Mouse (Mus musculus) MEL (cell line): ENCODE data around the gene Zpr1. TPM values are rescaled to one million over a fixed set of nuclear protein-coding genes. Genes with fewer than 3 reads are reported as not detected.

Experiments
- DNase-seq: peaks from one replicate; pipeline ENCODE4 v3.0.0; 2011; ENCODE audit warnings: low read depth, low spot score
- H3K27ac ChIP-seq: 2 replicates; pipeline ENCODE4 v1.5.1; 2012; ENCODE audit warnings: low read depth, mild to moderate bottlenecking, control low read depth, low read length, moderate library complexity; ENCODE audit not compliant: control insufficient read depth
- H3K27me3 ChIP-seq, 2 experiments: fragments of 150-350 bp in 1 of 2; sonication (generic) in 1 of 2; 2 replicates each; pipeline ENCODE4 v1.6.1; 2012; ENCODE audit warnings: low read length in 2 of 2, mild to moderate bottlenecking in 2 of 2, improper control_type of control experiment in 1 of 2, moderate library complexity in 1 of 2; ENCODE audit not compliant: insufficient read depth in 2 of 2, control insufficient read depth in 1 of 2
- H3K36me3 ChIP-seq, 2 experiments: 2 replicates each; pipeline ENCODE4 v1.6.1; 2012 to 2014; ENCODE audit warnings: low read length in 2 of 2, improper control_type of control experiment in 1 of 2, inconsistent platforms in 1 of 2, mild to moderate bottlenecking in 1 of 2; ENCODE audit not compliant: insufficient read depth in 2 of 2, control insufficient read depth in 1 of 2
- H3K4me1 ChIP-seq, 2 experiments: fragments of 150-350 bp in 1 of 2; sonication (generic) in 1 of 2; 2 replicates each; pipeline ENCODE4 v1.6.1; 2012; ENCODE audit warnings: low read length in 2 of 2, improper control_type of control experiment in 1 of 2, mild to moderate bottlenecking in 1 of 2; ENCODE audit not compliant: insufficient read depth in 2 of 2, control insufficient read depth in 1 of 2
- H3K4me3 ChIP-seq, 2 experiments: fragments of 150-350 bp in 1 of 2; sonication (generic) in 1 of 2; 2 replicates each; pipeline ENCODE4 v1.5.1; 2012; ENCODE audit warnings: low read depth in 2 of 2, low read length in 2 of 2, mild to moderate bottlenecking in 2 of 2, moderate library complexity in 2 of 2, control low read depth in 1 of 2, improper control_type of control experiment in 1 of 2; ENCODE audit not compliant: control insufficient read depth in 1 of 2, insufficient read depth in 1 of 2
- H3K79me2 ChIP-seq: 2 replicates; pipeline ENCODE4 v1.6.1; 2012; ENCODE audit warnings: mild to moderate bottlenecking, low read length, moderate library complexity; ENCODE audit not compliant: control insufficient read depth, poor library complexity, insufficient read depth
- H3K9ac ChIP-seq: 2 replicates; pipeline ENCODE4 v1.6.1; 2012; ENCODE audit warnings: low read depth, mild to moderate bottlenecking, control low read depth, low read length, moderate library complexity; ENCODE audit not compliant: control insufficient read depth, poor library complexity, severe bottlenecking
- H3K9me3 ChIP-seq: fragments of 150-350 bp; sonication (generic); replicated peaks from 2 replicates; pipeline ENCODE4 v1.6.1; 2012; ENCODE audit warnings: mild to moderate bottlenecking, low read length, improper control_type of control experiment, moderate library complexity; ENCODE audit not compliant: insufficient read depth
- CTCF ChIP-seq, 3 experiments: IDR thresholded peaks in 2 of 3; conservative IDR thresholded peaks in 1 of 3; 2 replicates each; pipeline ENCODE4 v1.5.1; 2011 to 2012; ENCODE audit warnings: low read length in 3 of 3, low read depth in 2 of 3, mild to moderate bottlenecking in 2 of 3, improper control_type of control experiment in 1 of 3, inconsistent platforms in 1 of 3, mixed read lengths in 1 of 3, moderate library complexity in 1 of 3; ENCODE audit not compliant: control insufficient read depth in 1 of 3, insufficient read depth in 1 of 3, poor library complexity in 1 of 3, severe bottlenecking in 1 of 3
- ELF1 ChIP-seq: IDR thresholded peaks from 2 replicates; pipeline ENCODE4 v1.6.1; 2014; ENCODE audit warnings: low read depth, mild to moderate bottlenecking, inconsistent platforms, low read length, improper control_type of control experiment, moderate library complexity
- EP300 ChIP-seq, 2 experiments: IDR thresholded peaks; 2 replicates each; pipeline ENCODE4 v1.6.1; 2011; ENCODE audit warnings: improper control_type of control experiment in 2 of 2, low read length in 2 of 2, low read depth in 1 of 2, mild to moderate bottlenecking in 1 of 2
- ETS1 ChIP-seq: IDR thresholded peaks from 2 replicates; pipeline ENCODE4 v1.6.1; 2012; ENCODE audit warnings: low read depth, mild to moderate bottlenecking, inconsistent platforms, low read length, improper control_type of control experiment, moderate library complexity
- GABPA ChIP-seq: IDR thresholded peaks from 2 replicates; pipeline ENCODE4 v1.6.1; 2012; ENCODE audit warnings: low read depth, mild to moderate bottlenecking, inconsistent platforms, low read length, improper control_type of control experiment, moderate library complexity
- GATA1 ChIP-seq: IDR thresholded peaks from 2 replicates; pipeline ENCODE4 v1.6.1; 2011; ENCODE audit warnings: low read depth, low read length, improper control_type of control experiment
- JUND ChIP-seq: IDR thresholded peaks from 2 replicates; pipeline ENCODE4 v1.6.1; 2011; ENCODE audit warnings: low read depth, mild to moderate bottlenecking, improper control_type of control experiment, low read length
- MAFK ChIP-seq: IDR thresholded peaks from 2 replicates; pipeline ENCODE4 v1.6.1; 2011; ENCODE audit warnings: low read depth, mild to moderate bottlenecking, low read length, improper control_type of control experiment, borderline replicate concordance
- MYB ChIP-seq: IDR thresholded peaks from 2 replicates; pipeline ENCODE4 v1.6.1; 2011; ENCODE audit warnings: mild to moderate bottlenecking, low read depth, low read length, improper control_type of control experiment
- NELFE ChIP-seq: IDR thresholded peaks from 2 replicates; pipeline ENCODE4 v1.6.1; 2011; ENCODE audit warnings: low read depth, low read length, improper control_type of control experiment
- NRF1 ChIP-seq: IDR thresholded peaks from 2 replicates; pipeline ENCODE4 v1.6.1; 2014; ENCODE audit warnings: low read depth, mild to moderate bottlenecking, inconsistent platforms, low read length, improper control_type of control experiment, moderate library complexity; ENCODE audit not compliant: poor library complexity, insufficient read depth, severe bottlenecking
- POLR2AphosphoS2 ChIP-seq: IDR thresholded peaks from 2 replicates; pipeline ENCODE4 v1.6.1; 2011; ENCODE audit warnings: low read length, improper control_type of control experiment
- RAD21 ChIP-seq: IDR thresholded peaks from 2 replicates; pipeline ENCODE4 v1.6.1; 2011; ENCODE audit warnings: mild to moderate bottlenecking, low read depth, low read length, improper control_type of control experiment
- RCOR1 ChIP-seq: IDR thresholded peaks from 2 replicates; pipeline ENCODE4 v1.6.1; 2012; ENCODE audit warnings: low read depth, mild to moderate bottlenecking, inconsistent platforms, low read length, improper control_type of control experiment
- TBP ChIP-seq: IDR thresholded peaks from 2 replicates; pipeline ENCODE4 v1.8.0; 2011; ENCODE audit warnings: low read depth, low read length, improper control_type of control experiment
- USF1 ChIP-seq: IDR thresholded peaks from 2 replicates; pipeline ENCODE4 v1.6.1; 2014; ENCODE audit warnings: low read depth, mild to moderate bottlenecking, inconsistent platforms, low read length, improper control_type of control experiment, moderate library complexity
- polyA plus RNA-seq, 2 experiments: library from polyadenylated mRNA; stranded (reverse) in 1 of 2; unstranded in 1 of 2; fragments of >175 nt in 1 of 2; fragments of >200 nt in 1 of 2; gene quantifications; 2 replicates each; pipeline versions ENCODE4 v1.2.1 to v1.2.4; 2012; ENCODE audit warnings: low replicate concordance in 2 of 2, low read depth in 1 of 2; ENCODE audit not compliant: insufficient read length in 2 of 2, insufficient read depth in 1 of 2, missing spikeins in 1 of 2
- total RNA-seq: library from RNA; depleted of rRNA; stranded (reverse); fragments of 300-350 nt; gene quantifications from 2 replicates; pipeline ENCODE4 v1.2.3, GENCODE M21; 2012

Zpr1 gene
- total and polyA plus RNA-seq, 3 experiments = 99.7 to 171 TPM; not detected in 1

DNA sequence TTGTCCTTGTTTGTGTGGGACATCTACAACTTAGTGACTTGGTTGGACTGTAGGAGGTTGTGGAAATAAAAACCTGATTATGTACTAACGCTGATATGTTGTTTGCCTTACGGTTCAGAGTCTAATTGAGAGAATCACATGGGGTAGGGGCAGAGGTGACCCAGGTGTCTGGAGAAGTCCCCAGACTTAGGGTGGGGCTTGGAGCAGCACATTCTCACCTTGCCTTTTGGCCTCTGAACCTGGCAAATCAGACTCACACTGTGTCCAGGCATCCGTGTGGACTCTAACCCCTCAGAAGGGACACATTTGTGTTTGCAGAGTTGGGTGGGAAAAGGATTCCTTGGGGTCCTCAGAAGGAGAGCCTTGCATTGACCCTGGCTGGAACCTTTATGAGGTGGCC, 48.8 kb upstream of the Zpr1 start (continued):
- no peak for TF ChIP-seq NRF1

DNA sequence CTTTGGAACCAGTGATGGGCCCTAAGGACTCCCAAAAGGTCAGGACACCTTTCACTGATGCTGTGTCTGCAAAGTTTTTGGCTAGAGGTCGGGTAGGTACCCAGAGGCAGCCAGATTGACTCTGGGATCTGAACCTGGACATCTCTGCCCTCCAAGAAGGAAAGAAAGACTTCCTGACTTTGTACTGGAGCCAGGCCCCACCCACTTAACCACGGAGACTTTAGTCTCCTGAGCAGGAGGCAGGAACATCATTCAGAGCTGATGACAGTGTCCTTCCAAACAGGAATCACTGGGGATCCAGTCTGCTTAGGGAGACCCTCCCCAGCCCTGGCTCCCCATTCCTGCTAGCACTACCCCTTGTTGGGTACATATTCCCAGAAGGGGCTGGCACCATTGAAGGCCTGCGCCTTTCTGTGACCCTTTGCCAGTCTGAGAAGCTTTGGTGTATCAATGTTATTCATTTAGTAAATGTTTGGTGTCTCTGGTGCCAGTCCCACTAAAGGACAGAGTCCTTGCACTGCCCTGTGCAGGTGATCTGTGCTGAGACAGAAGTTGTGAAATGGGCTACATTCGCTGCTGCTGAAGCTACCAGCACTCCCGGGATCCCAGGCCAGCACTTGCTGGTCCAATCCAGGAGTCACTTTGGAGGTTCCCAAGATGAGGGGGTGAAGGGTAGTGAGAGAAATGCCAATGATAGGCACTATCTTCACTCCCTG, 47.8 kb upstream of the Zpr1 start:
- Histone ChIP-seq H3K27ac (no peak overlapping the region; the same call in 1 of the 2 replicates), H3K79me2 (no peaks in the 10 kb centered on the region; the same call in 1 of the 2 replicates), H3K36me3 (peaks cover 3 to 24% of the 10 kb centered on the region in 2 experiments)

DNA sequence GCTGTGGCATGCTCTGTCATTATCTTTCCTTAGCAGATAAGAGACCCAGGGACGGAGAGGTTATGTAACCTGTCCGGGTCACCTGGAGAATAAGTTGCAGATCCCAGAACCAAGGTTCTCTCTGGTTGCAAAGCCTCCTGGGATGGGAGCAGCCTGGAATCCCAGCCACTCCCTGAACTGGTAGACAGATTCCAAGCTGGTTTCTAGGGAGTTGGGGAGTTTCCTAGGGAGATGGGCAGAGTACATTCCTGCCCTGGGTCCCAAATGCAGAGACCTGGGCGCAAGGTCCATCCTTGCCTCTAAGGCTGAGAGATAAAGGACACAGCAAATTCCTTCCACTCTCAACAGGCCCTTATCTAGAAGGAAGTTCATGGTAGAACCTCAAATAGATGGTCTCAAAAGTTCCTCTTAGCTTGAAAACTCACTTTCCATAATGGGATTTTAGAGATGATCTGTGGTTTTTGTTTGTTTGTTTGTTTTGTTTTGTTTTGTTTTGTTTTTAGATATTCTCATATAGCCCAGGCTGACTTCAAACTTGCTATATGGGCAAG, 45.7 kb upstream of the Zpr1 start:
- no peaks in the 10 kb centered on the region for H3K9me3 ChIP-seq
- TF ChIP-seq MAFK = no peak
- peak; percentile 9; the same call in 1 of the 2 replicates for TF ChIP-seq ETS1
- TF ChIP-seq JUND = no peak
- peak; percentile 18 to 61; a peak in 3 of 4 replicates for TF ChIP-seq EP300 (IDR thresholded peaks at IDR 0.05; ENCODE audit: low read depth in 1 of 2, low read length in 2 of 2)
- no peak for TF ChIP-seq ELF1
- peak; percentile 83 for TF ChIP-seq GATA1
- TF ChIP-seq RCOR1 = peak; percentile 43; the same call in 1 of the 2 replicates
- H3K4me3 ChIP-seq = no peak overlapping the region
- peak; percentile 46 for DNase-seq
- peaks cover 0 to 24% of the 10 kb centered on the region in 2 experiments; a peak in 3 of 4 replicates for H3K36me3 ChIP-seq
- H3K27ac ChIP-seq = no peak overlapping the region
- no peak overlapping the region for H3K9ac ChIP-seq
- H3K4me1 ChIP-seq = peaks cover 13 to 34% of the 10 kb centered on the region in 2 experiments
- no peaks in the 10 kb centered on the region; the same call in 1 of the 2 replicates for H3K79me2 ChIP-seq
- H3K27me3 ChIP-seq = no peaks in the 10 kb centered on the region

More for the DNA sequence above, 47.8 kb upstream of the Zpr1 start:
- Histone ChIP-seq H3K9ac (no peak overlapping the region), H3K27me3 (no peaks in the 10 kb centered on the region), H3K4me1 (peaks cover 13 to 31% of the 10 kb centered on the region in 2 experiments), H3K4me3 (no peak overlapping the region), H3K9me3 (no peaks in the 10 kb centered on the region)
- TF ChIP-seq RAD21 = no peak
- TF ChIP-seq CTCF (IDR thresholded peaks at IDR 0.05 in 2 of 3, conservative IDR thresholded peaks at IDR 0.05 in 1 of 3; ENCODE audit: control insufficient read depth in 1 of 3, insufficient read depth in 1 of 3, low read depth in 2 of 3, low read length in 3 of 3, poor library complexity in 1 of 3, severe bottlenecking in 1 of 3) = no peak
- no peak for TF ChIP-seq POLR2AphosphoS2
- no peak for TF ChIP-seq NRF1
- no peak for TF ChIP-seq MYB
- TF ChIP-seq GABPA = no peak
- no peak for TF ChIP-seq TBP
- no peak for TF ChIP-seq RCOR1
- no peak for TF ChIP-seq NELFE
- TF ChIP-seq USF1 = no peak
- TF ChIP-seq ELF1 = no peak
- DNase-seq = no peak
